Mouse (Mus musculus) hindbrain, embryonic 14.5 days (tissue): ENCODE measurements at regions not wholly inside any gene's neighbourhood (a gene's known extent, or its start where the extent isn't known, plus 50 kb on each side); places are given as distances from the start of the nearest gene placed in this dataset.

Source experiments
- ATAC-seq: fragments of 200-750 bp; cut with Nextera tagmentation; 2 replicates; pipeline ENCODE4 v1.8.0; 2017; ENCODE audit warnings: moderate number of reproducible peaks, mild to moderate bottlenecking, moderate TSS enrichment, moderate library complexity; ENCODE audit not compliant: low FRiP score
- DNase-seq: peaks from one replicate; pipeline ENCODE4 v3.0.0-alpha.2; 2015; ENCODE audit warnings: low spot score
- H3K27ac ChIP-seq: fragments of 300-500 bp; sonication (generic); 2 replicates; pipeline ENCODE4 v1.5.1; 2014; ENCODE audit warnings: mild to moderate bottlenecking, moderate library complexity
- H3K27me3 ChIP-seq: fragments of 300-500 bp; sonication (generic); 2 replicates; pipeline ENCODE4 v1.6.1; 2014; ENCODE audit warnings: mild to moderate bottlenecking, low read length, mixed read lengths; ENCODE audit not compliant: control insufficient read depth, insufficient read depth
- H3K36me3 ChIP-seq: fragments of 300-500 bp; sonication (generic); replicated peaks from 2 replicates; pipeline ENCODE4 v1.6.1; 2014; ENCODE audit not compliant: control insufficient read depth, insufficient read depth
- H3K4me1 ChIP-seq: fragments of 300-500 bp; sonication (generic); replicated peaks from 2 replicates; pipeline ENCODE4 v1.6.1; 2014; ENCODE audit warnings: antibody characterized with exemption, low read length, mixed read lengths; ENCODE audit not compliant: control insufficient read depth, insufficient read depth
- H3K4me2 ChIP-seq: fragments of 300-500 bp; sonication (generic); replicated peaks from 2 replicates; pipeline ENCODE4 v1.6.1; 2014; ENCODE audit warnings: mild to moderate bottlenecking, moderate library complexity
- H3K4me3 ChIP-seq: fragments of 300-500 bp; sonication (generic); replicated peaks from 2 replicates; pipeline ENCODE4 v1.5.1; 2014; ENCODE audit warnings: mild to moderate bottlenecking, low read length
- H3K9ac ChIP-seq: fragments of 300-500 bp; sonication (generic); 2 replicates; pipeline ENCODE4 v1.6.1; 2014
- H3K9me3 ChIP-seq: fragments of 300-500 bp; sonication (generic); 2 replicates; pipeline ENCODE4 v1.6.1; 2016; ENCODE audit warnings: low read length; ENCODE audit not compliant: control insufficient read depth
- WGBS: fragments of 180-500 bp; shearing (Covaris S2); extraction: QIAGEN DNeasy Blood & Tissue Kit; methylation state at CpG from one replicate; pipeline ENCODE4 v1.1.7; 2014; 5-methylcytosine and 5-hydroxymethylcytosine counted together

GRCm38 (mm10) chr2:117963526-117963925 lies 148.2 kb upstream of the Thbs1 start:
- H3K4me1 ChIP-seq = no peaks in the 10 kb centered on the region
- H3K27ac ChIP-seq = no peak overlapping the region
- no peak overlapping the region for H3K4me2 ChIP-seq
- 95% methylated on average over 2 of the region's 2 CpGs for WGBS
- no peaks in the 10 kb centered on the region for H3K36me3 ChIP-seq
- no peak overlapping the region for H3K9ac ChIP-seq
- no peak overlapping the region for H3K4me3 ChIP-seq
- no peak for ATAC-seq
- H3K9me3 ChIP-seq = no peaks in the 10 kb centered on the region
- no peaks in the 10 kb centered on the region for H3K27me3 ChIP-seq
- no peak for DNase-seq

- H3K27me3 ChIP-seq = no peaks in the 10 kb centered on the region
- no peak overlapping the region for H3K4me2 ChIP-seq
- H3K4me1 ChIP-seq = no peaks in the 10 kb centered on the region
- DNase-seq (no peak), ATAC-seq (no peak)
- no peak overlapping the region for H3K9ac ChIP-seq
- H3K4me3 ChIP-seq = no peak overlapping the region
- no peaks in the 10 kb centered on the region for H3K9me3 ChIP-seq
- WGBS = 92% methylated on average over 4 of the region's 4 CpGs
- no peak overlapping the region for H3K27ac ChIP-seq
- no peaks in the 10 kb centered on the region for H3K36me3 ChIP-seq
Measured at GRCm38 (mm10) chr2:117965758-117966157, 145.9 kb upstream of the Thbs1 start.

- Histone ChIP-seq H3K4me1 (no peaks in the 10 kb centered on the region), H3K9me3 (no peaks in the 10 kb centered on the region), H3K4me2 (no peak overlapping the region), H3K27me3 (no peaks in the 10 kb centered on the region), H3K9ac (no peak overlapping the region), H3K36me3 (no peaks in the 10 kb centered on the region), H3K4me3 (no peak overlapping the region), H3K27ac (no peak overlapping the region)
- ATAC-seq = no peak
- DNase-seq = no peak
- WGBS = 97% methylated on average over 1 of the region's 1 CpGs
Measured at GRCm38 (mm10) chr2:117968731-117969130, 142.9 kb upstream of the Thbs1 start.

GRCm38 (mm10) chr2:117970631-117971030 lies 141.0 kb upstream of the Thbs1 start:
- no peak overlapping the region for H3K27ac ChIP-seq
- ATAC-seq (no peak), DNase-seq (no peak)
- H3K4me3 ChIP-seq = no peak overlapping the region
- WGBS = 91% methylated on average over 5 of the region's 5 CpGs
- no peak overlapping the region for H3K4me2 ChIP-seq
- H3K9me3 ChIP-seq = no peaks in the 10 kb centered on the region
- no peaks in the 10 kb centered on the region for H3K27me3 ChIP-seq
- no peaks in the 10 kb centered on the region for H3K36me3 ChIP-seq
- no peak overlapping the region for H3K9ac ChIP-seq
- no peaks in the 10 kb centered on the region for H3K4me1 ChIP-seq

- no peak overlapping the region for H3K9ac ChIP-seq
- H3K4me1 ChIP-seq = no peaks in the 10 kb centered on the region
- H3K4me3 ChIP-seq = no peak overlapping the region
- ATAC-seq = no peak
- WGBS = 95% methylated on average over 9 of the region's 9 CpGs
- DNase-seq = no peak
- no peaks in the 10 kb centered on the region for H3K27me3 ChIP-seq
- no peaks in the 10 kb centered on the region for H3K9me3 ChIP-seq
- H3K4me2 ChIP-seq = no peak overlapping the region
- no peak overlapping the region for H3K27ac ChIP-seq
- H3K36me3 ChIP-seq = no peaks in the 10 kb centered on the region
Measured at GRCm38 (mm10) chr2:117977033-117977432, 134.6 kb upstream of the Thbs1 start.

GRCm38 (mm10) chr2:117980856-117981255 lies 130.8 kb upstream of the Thbs1 start:
- WGBS = 97% methylated on average over 2 of the region's 2 CpGs
- H3K4me3 ChIP-seq = no peak overlapping the region
- H3K27ac ChIP-seq = no peak overlapping the region

GRCm38 (mm10) chr2:117984569-117984968 lies 127.1 kb upstream of the Thbs1 start:
- Histone ChIP-seq H3K27ac (no peak overlapping the region), H3K9ac (no peak overlapping the region), H3K36me3 (no peaks in the 10 kb centered on the region), H3K27me3 (no peaks in the 10 kb centered on the region), H3K4me1 (no peaks in the 10 kb centered on the region), H3K4me3 (no peak overlapping the region), H3K9me3 (no peaks in the 10 kb centered on the region), H3K4me2 (no peak overlapping the region)
- DNase-seq = no peak
- 94% methylated on average over 5 of the region's 5 CpGs for WGBS
- no peak for ATAC-seq

More at GRCm38 (mm10) chr2:117980856-117981255, 130.8 kb upstream of the Thbs1 start:
- no peaks in the 10 kb centered on the region for H3K9me3 ChIP-seq
- H3K4me1 ChIP-seq = no peaks in the 10 kb centered on the region
- no peak overlapping the region for H3K9ac ChIP-seq
- H3K36me3 ChIP-seq = no peaks in the 10 kb centered on the region
- H3K27me3 ChIP-seq = no peaks in the 10 kb centered on the region
- no peak for DNase-seq
- no peak overlapping the region for H3K4me2 ChIP-seq
- ATAC-seq = no peak

- Histone ChIP-seq H3K4me2 (no peak overlapping the region), H3K4me1 (no peaks in the 10 kb centered on the region), H3K4me3 (no peak overlapping the region), H3K27me3 (no peaks in the 10 kb centered on the region), H3K9me3 (no peaks in the 10 kb centered on the region), H3K9ac (no peak overlapping the region), H3K36me3 (no peaks in the 10 kb centered on the region), H3K27ac (no peak overlapping the region)
- DNase-seq = no peak
- 76% methylated on average over 10 of the region's 10 CpGs for WGBS
- ATAC-seq = no peak
Measured at GRCm38 (mm10) chr2:117987426-117988215, 124.1 kb upstream of the Thbs1 start.

GRCm38 (mm10) chr2:117988396-117989173 lies 123.1 kb upstream of the Thbs1 start:
- 79% methylated on average over 11 of the region's 11 CpGs for WGBS
- Histone ChIP-seq H3K27me3 (no peaks in the 10 kb centered on the region), H3K9me3 (no peaks in the 10 kb centered on the region), H3K27ac (no peak overlapping the region), H3K4me1 (no peaks in the 10 kb centered on the region), H3K36me3 (no peaks in the 10 kb centered on the region), H3K4me2 (no peak overlapping the region), H3K4me3 (no peak overlapping the region), H3K9ac (no peak overlapping the region)
- no peak for ATAC-seq
- no peak for DNase-seq
